Comparison of ENCODE assay signal across 10 mouse cellular contexts in genomic region chr10:64023340-64023739, GRCm38 (mm10).
DNase-seq lines count a peak whose midpoint lies in the region; ATAC-seq and TF ChIP-seq lines count a peak whose summit lies in the region.
"Had no signal": no experiment of that assay in that cellular context is flagged by ENCODE, and none has a peak within 500 bp of the region (broad histone marks: within the 10 kb centered on the region; RNA-seq: fewer than 3 reads in every experiment).

No protein-coding gene starts in this region.

- H3K9me3 ChIP-seq in lung, postnatal 0 days (ENCODE audit: low read length), result no peaks in the 10 kb centered on the region
- H3K9me3 ChIP-seq in kidney, embryonic 15.5 days (replicated peaks), result no peaks in the 10 kb centered on the region
- H3K9me3 ChIP-seq: stomach, embryonic 15.5 days had no signal

- TF ChIP-seq EP300 in lung, postnatal 0 days (IDR thresholded peaks at IDR 0.05), result no peak

- H3K4me3 ChIP-seq in lung, postnatal 0 days (ENCODE audit: low read depth, low read length), result no peak overlapping the region
- H3K4me3 ChIP-seq in kidney, embryonic 15.5 days (replicated peaks), result no peak overlapping the region
- H3K4me3 ChIP-seq: layer of hippocampus, adult 2 months; stomach, embryonic 15.5 days had no signal

- H3K36me3 ChIP-seq in lung, postnatal 0 days (ENCODE audit: insufficient read depth, low read length), result no peaks in the 10 kb centered on the region
- H3K36me3 ChIP-seq in kidney, embryonic 15.5 days, result no peaks in the 10 kb centered on the region
- H3K36me3 ChIP-seq: stomach, embryonic 15.5 days had no signal

- WGBS in lung, postnatal 0 days, result 70% methylated on average over 6 of the region's 6 CpGs
- 84% methylated on average over 6 of the region's 6 CpGs for WGBS in kidney, embryonic 15.5 days

- H3K4me2 ChIP-seq in lung, postnatal 0 days (replicated peaks; ENCODE audit: low read depth, low read length), result no peak overlapping the region
- H3K4me2 ChIP-seq in kidney, embryonic 15.5 days, result no peak overlapping the region
- H3K4me2 ChIP-seq: stomach, embryonic 15.5 days had no signal

- ATAC-seq in frontal cortex, adult (ENCODE audit: low TSS enrichment), result peak; percentile 96
- ATAC-seq in lung, postnatal 0 days, result peak; percentile 41
- no peak for ATAC-seq in kidney, embryonic 15.5 days (replicated peaks; ENCODE audit: low FRiP score)

- no peaks in the 10 kb centered on the region for H3K4me1 ChIP-seq in lung, postnatal 0 days (ENCODE audit: insufficient read depth, low read depth, low read length)
- no peaks in the 10 kb centered on the region for H3K4me1 ChIP-seq in kidney, embryonic 15.5 days
- H3K4me1 ChIP-seq: stomach, embryonic 15.5 days had no signal

- DNase-seq in frontal cortex, postnatal 14 days (ENCODE audit: low spot score in 2 of 2), result no peak
- peak; percentile 2 for DNase-seq in 3T3-L1 (ENCODE audit: low read depth, low spot score)
- DNase-seq in Muller cell, postnatal 12 days (ENCODE audit: inconsistent ontology term), result peak; percentile 28
- peak; percentile 48 for DNase-seq in lung, postnatal 0 days (ENCODE audit: low spot score)
- no peak for DNase-seq in testis, postnatal 10 days (ENCODE audit: low spot score)
- DNase-seq: kidney, adult 11 months had no signal

- TF ChIP-seq CTCF in lung, postnatal 0 days (IDR thresholded peaks at IDR 0.05), result no peak

- no peak overlapping the region for H3K27ac ChIP-seq in lung, postnatal 0 days (ENCODE audit: low read length)
- H3K27ac ChIP-seq in kidney, embryonic 15.5 days, result no peak overlapping the region
- H3K27ac ChIP-seq: layer of hippocampus, adult 2 months; stomach, embryonic 15.5 days had no signal

- no peaks in the 10 kb centered on the region for H3K27me3 ChIP-seq in lung, postnatal 0 days (replicated peaks; ENCODE audit: insufficient read depth, low read length)
- no peaks in the 10 kb centered on the region for H3K27me3 ChIP-seq in kidney, embryonic 15.5 days
- H3K27me3 ChIP-seq: stomach, embryonic 15.5 days had no signal

- no peak overlapping the region for H3K9ac ChIP-seq in lung, postnatal 0 days (replicated peaks; ENCODE audit: low read depth)
- no peak overlapping the region for H3K9ac ChIP-seq in kidney, embryonic 15.5 days
- H3K9ac ChIP-seq: stomach, embryonic 15.5 days had no signal

Comparison
In these comparisons a context has a peak if more than half of its experiments do, and no peak if none do; other contexts are left out.
1. DNase-seq: peak in 3T3-L1 (single experiment), Muller cell, postnatal 12 days (single experiment) and lung, postnatal 0 days (single experiment); none in frontal cortex, postnatal 14 days (0 of 2) and testis, postnatal 10 days (single experiment).